Mouse (Mus musculus) MEL (cell line): ENCODE data around the gene 1700001C19Rik. TPM values are rescaled to one million over a fixed set of nuclear protein-coding genes. Genes with fewer than 3 reads are reported as not detected.

ENCODE experiments used
- DNase-seq: peaks from one replicate; pipeline ENCODE4 v3.0.0; 2011; ENCODE audit warnings: low read depth, low spot score
- H3K27ac ChIP-seq: 2 replicates; pipeline ENCODE4 v1.5.1; 2012; ENCODE audit warnings: low read depth, mild to moderate bottlenecking, control low read depth, low read length, moderate library complexity; ENCODE audit not compliant: control insufficient read depth
- H3K27me3 ChIP-seq, 2 experiments: fragments of 150-350 bp in 1 of 2; sonication (generic) in 1 of 2; 2 replicates each; pipeline ENCODE4 v1.6.1; 2012; ENCODE audit warnings: low read length in 2 of 2, mild to moderate bottlenecking in 2 of 2, improper control_type of control experiment in 1 of 2, moderate library complexity in 1 of 2; ENCODE audit not compliant: insufficient read depth in 2 of 2, control insufficient read depth in 1 of 2
- H3K36me3 ChIP-seq, 2 experiments: 2 replicates each; pipeline ENCODE4 v1.6.1; 2012 to 2014; ENCODE audit warnings: low read length in 2 of 2, improper control_type of control experiment in 1 of 2, inconsistent platforms in 1 of 2, mild to moderate bottlenecking in 1 of 2; ENCODE audit not compliant: insufficient read depth in 2 of 2, control insufficient read depth in 1 of 2
- H3K4me1 ChIP-seq, 2 experiments: fragments of 150-350 bp in 1 of 2; sonication (generic) in 1 of 2; 2 replicates each; pipeline ENCODE4 v1.6.1; 2012; ENCODE audit warnings: low read length in 2 of 2, improper control_type of control experiment in 1 of 2, mild to moderate bottlenecking in 1 of 2; ENCODE audit not compliant: insufficient read depth in 2 of 2, control insufficient read depth in 1 of 2
- H3K4me3 ChIP-seq, 2 experiments: fragments of 150-350 bp in 1 of 2; sonication (generic) in 1 of 2; 2 replicates each; pipeline ENCODE4 v1.5.1; 2012; ENCODE audit warnings: low read depth in 2 of 2, low read length in 2 of 2, mild to moderate bottlenecking in 2 of 2, moderate library complexity in 2 of 2, control low read depth in 1 of 2, improper control_type of control experiment in 1 of 2; ENCODE audit not compliant: control insufficient read depth in 1 of 2, insufficient read depth in 1 of 2
- H3K79me2 ChIP-seq: 2 replicates; pipeline ENCODE4 v1.6.1; 2012; ENCODE audit warnings: mild to moderate bottlenecking, low read length, moderate library complexity; ENCODE audit not compliant: control insufficient read depth, poor library complexity, insufficient read depth
- H3K9ac ChIP-seq: 2 replicates; pipeline ENCODE4 v1.6.1; 2012; ENCODE audit warnings: low read depth, mild to moderate bottlenecking, control low read depth, low read length, moderate library complexity; ENCODE audit not compliant: control insufficient read depth, poor library complexity, severe bottlenecking
- H3K9me3 ChIP-seq: fragments of 150-350 bp; sonication (generic); replicated peaks from 2 replicates; pipeline ENCODE4 v1.6.1; 2012; ENCODE audit warnings: mild to moderate bottlenecking, low read length, improper control_type of control experiment, moderate library complexity; ENCODE audit not compliant: insufficient read depth
- CTCF ChIP-seq, 3 experiments: IDR thresholded peaks in 2 of 3; conservative IDR thresholded peaks in 1 of 3; 2 replicates each; pipeline ENCODE4 v1.5.1; 2011 to 2012; ENCODE audit warnings: low read length in 3 of 3, low read depth in 2 of 3, mild to moderate bottlenecking in 2 of 3, improper control_type of control experiment in 1 of 3, inconsistent platforms in 1 of 3, mixed read lengths in 1 of 3, moderate library complexity in 1 of 3; ENCODE audit not compliant: control insufficient read depth in 1 of 3, insufficient read depth in 1 of 3, poor library complexity in 1 of 3, severe bottlenecking in 1 of 3
- E2F4 ChIP-seq: IDR thresholded peaks from 2 replicates; pipeline ENCODE4 v1.6.1; 2011; ENCODE audit warnings: low read depth, low read length, improper control_type of control experiment, borderline replicate concordance
- ELF1 ChIP-seq: IDR thresholded peaks from 2 replicates; pipeline ENCODE4 v1.6.1; 2014; ENCODE audit warnings: low read depth, mild to moderate bottlenecking, inconsistent platforms, low read length, improper control_type of control experiment, moderate library complexity
- ETS1 ChIP-seq: IDR thresholded peaks from 2 replicates; pipeline ENCODE4 v1.6.1; 2012; ENCODE audit warnings: low read depth, mild to moderate bottlenecking, inconsistent platforms, low read length, improper control_type of control experiment, moderate library complexity
- GABPA ChIP-seq: IDR thresholded peaks from 2 replicates; pipeline ENCODE4 v1.6.1; 2012; ENCODE audit warnings: low read depth, mild to moderate bottlenecking, inconsistent platforms, low read length, improper control_type of control experiment, moderate library complexity
- MAZ ChIP-seq: IDR thresholded peaks from 2 replicates; pipeline ENCODE4 v1.6.1; 2012; ENCODE audit warnings: low read depth, mild to moderate bottlenecking, inconsistent platforms, low read length, improper control_type of control experiment
- MEF2A ChIP-seq: IDR thresholded peaks from 2 replicates; pipeline ENCODE4 v1.6.1; 2014; ENCODE audit warnings: low read depth, mild to moderate bottlenecking, inconsistent platforms, low read length, improper control_type of control experiment; ENCODE audit not compliant: poor library complexity, insufficient replicate concordance, severe bottlenecking; ENCODE audit errors: extremely low read depth
- MXI1 ChIP-seq: IDR thresholded peaks from 2 replicates; pipeline ENCODE4 v1.6.1; 2011; ENCODE audit warnings: mild to moderate bottlenecking, low read depth, low read length, improper control_type of control experiment
- NELFE ChIP-seq: IDR thresholded peaks from 2 replicates; pipeline ENCODE4 v1.6.1; 2011; ENCODE audit warnings: low read depth, low read length, improper control_type of control experiment
- NRF1 ChIP-seq: IDR thresholded peaks from 2 replicates; pipeline ENCODE4 v1.6.1; 2014; ENCODE audit warnings: low read depth, mild to moderate bottlenecking, inconsistent platforms, low read length, improper control_type of control experiment, moderate library complexity; ENCODE audit not compliant: poor library complexity, insufficient read depth, severe bottlenecking
- POLR2A ChIP-seq, 2 experiments: IDR thresholded peaks; 2 replicates each; pipeline ENCODE4 v1.6.1; 2011 to 2012; ENCODE audit warnings: low read length in 2 of 2, mild to moderate bottlenecking in 2 of 2, control low read depth in 1 of 2, improper control_type of control experiment in 1 of 2, low read depth in 1 of 2, moderate library complexity in 1 of 2; ENCODE audit not compliant: control insufficient read depth in 1 of 2, insufficient read depth in 1 of 2, poor library complexity in 1 of 2
- RAD21 ChIP-seq: IDR thresholded peaks from 2 replicates; pipeline ENCODE4 v1.6.1; 2011; ENCODE audit warnings: mild to moderate bottlenecking, low read depth, low read length, improper control_type of control experiment
- SIN3A ChIP-seq: IDR thresholded peaks from 2 replicates; pipeline ENCODE4 v1.6.1; 2012; ENCODE audit warnings: low read length, improper control_type of control experiment, inconsistent platforms
- SMC3 ChIP-seq: IDR thresholded peaks from 2 replicates; pipeline ENCODE4 v1.6.1; 2011; ENCODE audit warnings: low read depth, low read length, improper control_type of control experiment
- TCF12 ChIP-seq: IDR thresholded peaks from 2 replicates; pipeline ENCODE4 v1.6.1; 2014; ENCODE audit warnings: low read depth, mild to moderate bottlenecking, inconsistent platforms, low read length, improper control_type of control experiment, moderate library complexity
- USF1 ChIP-seq: IDR thresholded peaks from 2 replicates; pipeline ENCODE4 v1.6.1; 2014; ENCODE audit warnings: low read depth, mild to moderate bottlenecking, inconsistent platforms, low read length, improper control_type of control experiment, moderate library complexity
- USF2 ChIP-seq, 2 experiments: IDR thresholded peaks; 2 replicates each; pipeline ENCODE4 v1.6.1; 2011 to 2012; ENCODE audit warnings: improper control_type of control experiment in 2 of 2, low read length in 2 of 2, borderline replicate concordance in 1 of 2, inconsistent platforms in 1 of 2, low read depth in 1 of 2, mild to moderate bottlenecking in 1 of 2; ENCODE audit not compliant: insufficient read depth in 1 of 2
- ZC3H11A ChIP-seq: IDR thresholded peaks from 2 replicates; pipeline ENCODE4 v1.6.1; 2012; ENCODE audit warnings: low read depth, mild to moderate bottlenecking, inconsistent platforms, low read length, improper control_type of control experiment
- ZMIZ1 ChIP-seq: IDR thresholded peaks from 2 replicates; pipeline ENCODE4 v1.6.1; 2012; ENCODE audit warnings: low read depth, mild to moderate bottlenecking, inconsistent platforms, low read length, improper control_type of control experiment, moderate library complexity
- ZNF384 ChIP-seq: IDR thresholded peaks from 2 replicates; pipeline ENCODE4 v1.6.1; 2012; ENCODE audit warnings: low read depth, mild to moderate bottlenecking, inconsistent platforms, low read length, improper control_type of control experiment
- polyA plus RNA-seq, 2 experiments: library from polyadenylated mRNA; stranded (reverse) in 1 of 2; unstranded in 1 of 2; fragments of >175 nt in 1 of 2; fragments of >200 nt in 1 of 2; gene quantifications; 2 replicates each; pipeline versions ENCODE4 v1.2.1 to v1.2.4; 2012; ENCODE audit warnings: low replicate concordance in 2 of 2, low read depth in 1 of 2; ENCODE audit not compliant: insufficient read length in 2 of 2, insufficient read depth in 1 of 2, missing spikeins in 1 of 2
- total RNA-seq: library from RNA; depleted of rRNA; stranded (reverse); fragments of 300-350 nt; gene quantifications from 2 replicates; pipeline ENCODE4 v1.2.3, GENCODE M21; 2012

Gene 1700001C19Rik
- total and polyA plus RNA-seq, 3 experiments = not detected

DNA sequence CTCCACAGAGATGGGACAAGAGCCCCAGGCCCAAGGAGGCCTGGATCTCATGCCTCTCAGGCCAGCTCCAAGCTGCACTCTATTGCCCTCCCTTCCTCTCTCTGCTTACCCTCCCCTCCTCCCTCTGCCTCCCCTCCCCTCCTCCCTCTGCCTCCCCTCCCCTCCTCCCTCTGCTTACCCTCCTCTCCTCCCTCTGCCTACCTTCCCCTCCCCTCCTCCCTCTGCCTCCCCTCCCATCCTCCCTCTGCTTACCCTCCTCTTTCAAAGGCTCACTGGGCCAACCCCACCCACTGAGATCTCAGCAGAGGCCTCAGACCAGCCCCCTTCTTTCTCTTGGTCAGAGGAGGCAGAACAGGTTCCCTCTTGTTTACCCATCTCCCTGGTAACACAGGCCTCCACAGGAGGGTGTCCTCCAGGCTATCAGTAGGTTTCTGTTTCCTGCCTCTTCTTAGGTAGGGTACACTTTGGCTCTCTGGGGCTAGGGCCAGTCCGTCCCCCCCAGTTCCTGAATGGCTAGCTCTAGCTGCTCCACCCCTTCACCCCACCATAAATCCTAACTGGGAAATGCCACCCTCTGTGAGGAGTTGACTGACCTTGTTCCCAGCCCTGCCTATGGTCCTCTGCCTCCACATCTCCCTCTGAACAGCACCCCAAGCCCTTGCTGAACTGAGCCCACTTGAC, 47.2 kb upstream of the 1700001C19Rik start:
- peak overlapping the region; percentile 17 to 31 for H3K4me3 ChIP-seq
- peak overlapping the region; percentile 49 for H3K9ac ChIP-seq
- DNase-seq = peak; percentile 75
- H3K27me3 ChIP-seq = no peaks in the 10 kb centered on the region
- H3K36me3 ChIP-seq = peaks cover 0 to 7% of the 10 kb centered on the region in 2 experiments; a peak in 2 of 4 replicates
- peaks cover 0 to 25% of the 10 kb centered on the region in 2 experiments; a peak in 3 of 4 replicates for H3K4me1 ChIP-seq
- TF ChIP-seq POLR2A (IDR thresholded peaks at IDR 0.05; ENCODE audit: control insufficient read depth in 1 of 2, insufficient read depth in 1 of 2, low read depth in 1 of 2, low read length in 2 of 2, poor library complexity in 1 of 2) (0 out of 4 replicates have a peak, but pooled peaks of 1 of the 2 experiments have one; percentile 14), E2F4 (no peak), ZNF384 (no peak), MAZ (peak; percentile 80), ELF1 (peak; percentile 24; the same call in 1 of the 2 replicates), ETS1 (no peak), USF2 (IDR thresholded peaks at IDR 0.05; ENCODE audit: borderline replicate concordance in 1 of 2, insufficient read depth in 1 of 2, low read depth in 1 of 2, low read length in 2 of 2) (no peak), GABPA (no peak), MEF2A (no peak), MXI1 (peak; percentile 68), CTCF (IDR thresholded peaks at IDR 0.05 in 2 of 3, conservative IDR thresholded peaks at IDR 0.05 in 1 of 3; ENCODE audit: control insufficient read depth in 1 of 3, insufficient read depth in 1 of 3, low read depth in 2 of 3, low read length in 3 of 3, poor library complexity in 1 of 3, severe bottlenecking in 1 of 3) (no peak), TCF12 (0 out of 2 replicates have a peak, but pooled peaks have one; percentile 20), NELFE (no peak), ZC3H11A (no peak), USF1 (no peak), SIN3A (peak; percentile 82)
- H3K27ac ChIP-seq = peak overlapping the region; percentile 67
- no peaks in the 10 kb centered on the region for H3K79me2 ChIP-seq
- no peaks in the 10 kb centered on the region for H3K9me3 ChIP-seq

DNA sequence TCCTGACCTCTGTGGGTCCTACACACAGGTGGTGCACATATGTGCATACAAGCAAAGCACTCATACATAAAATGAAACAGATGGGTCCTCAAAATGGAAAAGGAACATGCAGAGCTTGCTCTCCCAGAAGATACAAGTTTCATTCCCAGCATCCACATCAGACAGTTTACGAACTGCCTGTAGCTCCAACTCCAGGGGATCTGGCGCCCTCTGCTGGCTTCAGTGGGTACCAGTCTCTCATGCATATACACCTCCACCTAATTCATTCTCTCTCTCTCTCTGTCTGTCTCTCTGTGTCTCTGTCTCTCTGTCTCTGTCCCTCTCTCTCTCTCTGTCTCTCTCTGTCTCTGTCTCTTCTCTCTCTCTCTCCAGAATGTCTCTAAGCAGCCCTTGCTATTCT, 45.2 kb upstream of the 1700001C19Rik start:
- no peaks in the 10 kb centered on the region for H3K9me3 ChIP-seq
- TF ChIP-seq NRF1 = no peak
- peak; percentile 73 for TF ChIP-seq RAD21
- TF ChIP-seq ZC3H11A = peak; percentile 56
- peak; percentile 87 to 92 (median 90) for TF ChIP-seq CTCF (IDR thresholded peaks at IDR 0.05 in 2 of 3, conservative IDR thresholded peaks at IDR 0.05 in 1 of 3; ENCODE audit: control insufficient read depth in 1 of 3, insufficient read depth in 1 of 3, low read depth in 2 of 3, low read length in 3 of 3, poor library complexity in 1 of 3, severe bottlenecking in 1 of 3)
- TF ChIP-seq MXI1 = no peak
- TF ChIP-seq SMC3 = peak; percentile 76
- no peak for TF ChIP-seq ZMIZ1
- H3K27me3 ChIP-seq = no peaks in the 10 kb centered on the region
- H3K79me2 ChIP-seq = no peaks in the 10 kb centered on the region
- peaks cover 0 to 25% of the 10 kb centered on the region in 2 experiments; a peak in 3 of 4 replicates for H3K4me1 ChIP-seq
- peak; percentile 81 for DNase-seq
- no peak overlapping the region for H3K4me3 ChIP-seq
- H3K9ac ChIP-seq = no peak overlapping the region
- H3K36me3 ChIP-seq = peaks cover 0 to 7% of the 10 kb centered on the region in 2 experiments; a peak in 2 of 4 replicates
- no peak overlapping the region for H3K27ac ChIP-seq
